Mouse (Mus musculus): ENCODE measurements at regions not wholly inside any gene's neighbourhood (a gene's known extent, or its start where the extent isn't known, plus 50 kb on each side); places are given as distances from the start of the nearest gene placed in this dataset.

DNA sequence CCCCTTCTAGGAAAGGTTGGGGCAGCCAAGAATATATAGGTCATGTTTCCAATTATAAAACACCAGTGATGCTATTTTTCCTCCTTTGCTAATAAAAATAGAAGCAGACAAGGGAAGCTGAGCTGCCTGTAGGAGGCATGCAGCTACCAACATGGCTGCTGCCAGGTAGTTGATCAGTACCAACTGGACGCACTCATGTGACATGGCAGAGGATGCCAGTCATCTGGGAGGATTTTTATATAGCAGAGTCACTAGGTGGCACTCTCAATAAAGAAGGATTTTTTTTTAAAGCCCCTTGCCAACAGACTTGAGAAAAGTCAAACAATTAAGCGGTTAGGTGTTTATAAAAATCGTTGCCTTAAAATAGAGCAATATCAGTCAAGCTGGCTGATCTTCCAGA lies 273.5 kb downstream of the Mex3b start:
- DNase-seq (ENCODE audit: low spot score in 2 of 2) = no peak

DNA sequence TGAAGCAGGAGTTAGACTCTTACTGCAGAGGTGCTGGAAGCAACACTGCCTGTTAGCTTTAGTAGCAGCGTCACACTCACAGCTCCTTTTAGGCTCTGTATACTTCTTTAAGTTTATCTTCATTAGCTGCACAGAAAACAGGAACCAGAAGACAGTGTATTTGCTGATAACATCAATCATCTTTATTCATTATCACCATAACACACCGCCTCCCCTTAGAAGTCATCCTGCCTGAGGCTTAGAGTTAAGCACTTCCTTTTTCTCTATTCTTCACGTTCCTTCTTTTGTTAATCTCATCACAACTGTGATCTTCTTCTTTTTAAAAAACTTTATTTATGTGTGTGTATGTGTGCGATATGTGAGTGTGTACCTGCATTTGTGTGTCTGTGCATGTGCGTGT lies 276.9 kb downstream of the Mex3b start:
- no peak for DNase-seq (ENCODE audit: low spot score in 2 of 2)

DNA sequence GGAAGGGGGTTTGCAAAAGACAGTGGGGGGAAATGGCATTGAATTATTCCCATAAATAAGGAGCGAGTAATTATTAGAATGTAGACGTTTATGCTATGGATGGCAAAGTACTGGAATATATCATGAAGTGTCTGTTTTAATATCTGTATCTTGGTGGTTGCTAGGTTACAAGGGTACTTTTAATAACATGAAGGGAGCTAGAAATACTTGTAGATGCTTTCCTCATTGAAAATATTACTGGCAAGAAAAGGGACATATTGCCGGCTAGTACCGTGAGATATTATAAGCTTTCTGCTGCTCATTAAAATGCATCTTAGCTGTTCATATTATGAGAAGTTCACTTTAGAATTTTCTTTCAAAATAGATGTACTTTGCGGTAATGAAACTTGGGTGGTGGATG lies 278.4 kb downstream of the Mex3b start:
- no peak for DNase-seq (ENCODE audit: low spot score in 2 of 2)

DNA sequence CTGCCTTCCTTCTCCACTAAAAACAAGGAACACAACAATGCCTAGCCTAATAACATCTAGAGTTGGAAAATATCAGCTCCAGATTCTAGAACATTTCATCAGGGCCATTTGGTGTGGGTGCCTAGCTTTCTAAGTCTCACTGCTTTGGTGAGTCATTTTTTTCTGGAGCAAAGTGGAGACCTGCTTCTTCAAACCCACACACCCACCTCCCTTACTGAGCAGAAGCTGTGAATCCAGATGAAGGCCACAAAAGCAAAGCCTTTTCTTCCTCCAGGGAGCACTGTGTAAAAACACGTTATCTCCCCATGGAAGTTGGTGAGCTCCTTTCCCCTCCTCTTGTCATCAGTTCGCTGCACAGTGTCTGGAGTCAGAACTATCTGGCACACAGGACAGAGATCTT lies 294.1 kb downstream of the Mex3b start:
- peak; percentile 8 to 22 for DNase-seq (ENCODE audit: low spot score in 2 of 2)

DNA sequence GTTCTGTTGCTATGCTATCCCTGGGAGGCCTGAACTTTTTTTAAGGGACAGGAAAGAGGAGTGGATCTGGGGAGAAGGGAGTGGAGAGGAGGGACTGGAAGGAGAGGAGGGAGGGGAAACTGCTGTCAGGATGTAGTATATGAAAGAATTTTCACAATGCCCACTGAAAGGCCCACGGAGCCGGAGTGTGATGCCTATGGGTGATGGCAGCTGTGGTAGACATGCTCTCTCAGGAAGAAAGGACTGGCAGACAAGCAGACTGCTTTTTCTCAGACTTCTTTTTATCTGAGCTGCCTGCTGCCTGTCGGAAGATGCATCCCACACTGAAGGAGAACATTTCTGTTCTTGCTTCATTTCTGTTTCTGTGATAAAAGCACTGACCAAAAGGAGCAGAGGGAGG lies 295.7 kb downstream of the Mex3b start:
- DNase-seq (ENCODE audit: low spot score in 2 of 2) = peak in 1 of 2 experiments; percentile 18

DNA sequence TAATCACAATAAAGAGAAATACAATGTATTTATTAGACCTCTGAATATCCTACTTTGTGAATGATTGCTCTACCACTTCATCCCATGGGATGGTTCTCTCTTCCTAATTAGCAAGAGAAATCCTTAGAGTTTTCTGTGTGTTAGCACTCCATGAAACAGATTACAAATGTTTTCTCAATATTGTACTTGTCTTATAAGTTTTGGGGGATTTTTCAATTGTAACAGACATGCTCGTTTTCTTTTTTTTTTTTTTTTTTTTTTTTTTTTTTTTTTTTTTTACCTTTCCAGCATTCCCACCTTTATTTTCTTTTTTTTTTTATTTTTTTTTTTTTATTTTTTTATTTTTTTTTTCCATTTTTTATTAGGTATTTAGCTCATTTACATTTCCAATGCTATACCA lies 312.3 kb downstream of the Mex3b start:
- DNase-seq (ENCODE audit: low spot score in 2 of 2) = no peak

DNA sequence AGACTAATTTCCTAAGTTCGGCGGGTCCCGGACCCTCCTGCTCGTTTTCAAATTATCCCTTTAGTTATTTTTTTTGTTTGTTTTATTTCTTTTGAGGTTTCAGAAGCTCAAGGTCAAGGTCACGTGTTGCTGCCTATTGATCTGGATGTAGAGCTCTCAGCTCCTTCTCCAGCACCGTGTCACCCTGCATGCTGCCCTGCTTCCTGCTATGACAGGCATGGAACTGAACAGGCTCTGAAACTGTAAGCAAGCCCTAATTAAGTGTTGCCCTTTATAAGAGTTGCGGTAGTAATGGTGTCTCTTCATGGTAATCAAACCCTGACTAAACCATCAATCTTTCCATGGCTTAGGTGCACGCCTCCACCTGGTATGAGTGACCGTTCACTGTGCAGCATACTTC lies 319.2 kb downstream of the Mex3b start:
- no peak for DNase-seq (ENCODE audit: low spot score in 2 of 2)

DNA sequence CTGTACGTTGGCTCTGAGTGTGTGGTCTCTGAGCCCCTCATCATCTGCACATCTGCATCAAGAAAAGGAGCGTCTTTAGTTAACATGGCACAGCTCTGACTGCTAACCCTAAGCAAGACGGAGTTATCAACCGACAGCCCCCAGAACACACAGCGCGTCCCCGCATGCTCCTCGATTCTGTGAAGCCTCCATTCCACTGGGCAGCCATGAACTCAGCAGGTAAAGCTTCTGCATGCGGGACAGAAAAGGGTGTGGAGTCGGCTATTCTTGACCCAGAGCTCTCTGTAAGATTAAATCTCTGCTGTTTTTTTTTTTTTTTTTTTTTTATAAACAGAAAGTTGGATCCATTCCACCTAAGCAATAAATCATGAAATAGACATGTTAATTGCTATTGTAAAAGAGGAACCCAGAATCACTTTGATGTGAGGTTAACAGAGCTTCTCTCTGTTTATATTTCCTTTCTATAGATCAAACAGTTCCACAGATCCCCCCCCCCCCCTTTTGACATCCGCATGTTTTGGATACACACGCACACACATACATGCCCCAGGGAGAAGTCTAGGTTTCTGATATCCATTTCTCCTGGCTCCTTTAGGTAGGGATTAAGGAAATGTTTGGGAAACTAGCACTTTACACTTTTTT lies 328.9 kb downstream of the Mex3b start:
- DNase-seq (ENCODE audit: low spot score in 2 of 2) = no peak

DNA sequence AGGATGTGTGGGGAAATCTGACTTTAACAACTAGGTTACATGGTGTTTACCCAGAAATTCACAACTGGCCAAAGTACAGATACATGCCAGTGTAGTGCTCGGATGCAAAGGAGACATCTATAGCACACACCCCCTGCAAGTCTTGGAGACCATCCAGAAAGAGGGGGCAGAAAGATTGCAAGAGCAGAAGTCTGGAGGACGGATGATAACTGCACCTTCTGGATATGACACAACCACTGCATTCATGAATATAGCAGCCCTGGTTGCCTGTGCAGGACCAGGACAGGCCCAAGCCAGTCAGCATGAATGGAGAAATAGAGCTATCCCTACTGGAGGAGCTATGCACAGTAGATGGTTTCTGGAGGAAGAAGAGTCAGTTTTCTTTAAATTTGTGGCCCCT lies 330.4 kb downstream of the Mex3b start:
- no peak for DNase-seq (ENCODE audit: low spot score in 2 of 2)

DNA sequence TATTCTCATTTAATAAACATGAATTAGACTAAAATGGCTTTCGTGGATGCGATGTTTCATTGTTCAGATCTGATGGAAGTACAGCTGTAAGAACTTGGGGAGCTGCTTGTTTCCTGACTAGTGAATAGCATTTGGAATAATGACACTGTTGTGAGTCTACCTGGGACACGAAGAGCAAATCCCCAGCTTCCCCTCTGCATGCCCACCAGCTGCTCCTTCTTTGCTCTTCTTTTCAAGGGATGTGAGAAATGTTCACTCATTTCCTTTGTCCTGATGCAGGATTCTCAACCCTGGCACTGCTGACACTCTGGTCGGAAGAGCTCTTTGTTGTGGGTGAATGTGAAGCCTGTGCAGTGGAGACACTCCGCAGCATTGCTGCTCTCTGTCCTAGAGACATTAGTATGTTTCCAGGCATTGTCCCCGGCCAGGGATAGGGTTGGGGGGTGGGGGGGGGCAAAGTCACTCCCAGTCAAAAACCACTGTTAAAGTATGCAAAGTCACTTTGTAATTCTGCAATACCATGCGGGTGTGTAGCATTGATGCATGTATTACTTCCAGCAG lies 334.1 kb downstream of the Mex3b start:
- no peak for DNase-seq (ENCODE audit: low spot score in 2 of 2)

DNA sequence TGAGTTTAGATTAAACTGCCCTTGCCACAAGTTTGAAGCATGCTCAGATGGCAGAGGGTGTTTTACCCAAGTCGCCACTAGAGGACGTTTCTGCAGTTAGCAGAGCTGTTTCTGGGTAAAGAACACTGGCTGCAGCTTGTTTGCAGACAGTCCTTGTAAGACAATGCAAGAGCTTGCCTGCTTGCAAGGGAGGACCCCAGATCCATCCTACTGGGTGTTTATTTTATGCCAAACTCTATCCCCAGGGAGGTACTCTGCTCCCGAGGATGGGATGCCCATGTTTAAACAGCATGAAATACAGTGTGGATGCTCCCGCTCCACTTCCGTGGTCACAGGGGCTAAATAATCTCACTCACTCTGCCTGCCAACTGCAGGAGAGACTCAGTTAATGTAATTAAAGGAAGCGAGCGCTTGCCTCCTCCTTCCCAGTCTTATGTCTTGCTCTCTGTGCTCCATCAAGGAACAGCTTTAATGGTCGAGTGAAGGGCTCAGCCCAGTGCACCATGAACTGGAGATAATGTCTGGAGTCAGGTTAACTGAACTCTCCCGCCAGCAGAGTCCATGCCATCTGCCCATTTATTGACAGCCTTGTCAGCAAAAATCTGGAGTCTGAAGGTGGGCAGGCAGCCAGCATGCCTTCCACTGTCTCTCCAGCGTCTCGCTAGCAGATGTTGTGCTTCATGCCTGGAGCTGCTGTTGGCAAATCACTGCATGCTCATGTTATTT lies 334.8 kb downstream of the Mex3b start:
- peak; percentile 66 to 69 for DNase-seq (ENCODE audit: low spot score in 2 of 2)

DNA sequence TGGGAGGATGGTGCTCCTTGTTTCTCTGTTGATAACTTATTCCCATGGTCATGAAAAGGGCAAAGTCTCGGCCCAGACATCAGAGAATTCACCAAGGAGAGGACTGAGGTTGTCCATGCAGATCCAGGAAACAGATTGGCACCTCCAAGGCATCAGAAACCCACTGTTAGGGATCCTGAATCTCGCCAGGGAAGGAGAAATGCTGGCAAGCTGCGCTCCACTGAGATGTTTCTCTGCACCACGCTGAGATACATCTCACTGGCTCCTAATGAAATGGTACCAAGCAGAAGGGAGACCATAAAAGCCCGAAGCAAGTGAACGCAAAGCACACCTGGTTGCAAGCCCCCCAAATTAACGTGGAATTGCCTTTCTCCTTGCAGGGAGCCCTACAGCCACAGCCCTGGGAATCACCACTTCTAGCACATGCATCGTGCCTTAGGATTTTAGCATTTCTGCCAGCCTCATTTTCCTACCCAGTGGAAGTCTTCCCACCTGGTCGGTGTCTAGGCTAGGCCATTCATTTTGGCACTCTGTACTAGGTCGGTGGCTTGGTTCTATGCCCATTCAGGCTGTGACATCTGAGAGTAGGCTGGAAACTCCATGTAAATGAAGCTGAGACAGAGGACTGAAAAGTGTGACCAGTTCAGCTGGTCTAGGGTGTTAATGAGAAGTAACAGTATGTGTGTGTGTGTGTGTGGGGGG lies 336.3 kb downstream of the Mex3b start:
- no peak for DNase-seq (ENCODE audit: low spot score in 2 of 2)

DNA sequence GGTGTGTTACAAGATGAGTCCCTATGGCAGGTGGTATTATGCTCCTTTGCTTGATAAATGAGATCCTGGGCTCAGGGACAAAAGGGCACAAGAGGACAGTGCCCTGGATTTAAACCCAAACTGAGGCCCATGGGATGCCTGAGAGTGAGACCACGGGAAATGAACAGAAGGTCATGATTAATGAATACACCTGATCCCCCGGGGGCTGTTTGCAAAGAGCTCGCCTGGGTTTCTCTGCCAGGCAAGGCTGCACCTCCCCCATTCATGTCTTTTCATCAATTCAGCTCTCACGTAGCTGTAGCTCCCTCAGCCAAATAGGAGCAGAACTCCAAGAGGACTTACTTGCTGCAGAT lies 336.9 kb downstream of the Mex3b start:
- DNase-seq (ENCODE audit: low spot score in 2 of 2) = no peak

DNA sequence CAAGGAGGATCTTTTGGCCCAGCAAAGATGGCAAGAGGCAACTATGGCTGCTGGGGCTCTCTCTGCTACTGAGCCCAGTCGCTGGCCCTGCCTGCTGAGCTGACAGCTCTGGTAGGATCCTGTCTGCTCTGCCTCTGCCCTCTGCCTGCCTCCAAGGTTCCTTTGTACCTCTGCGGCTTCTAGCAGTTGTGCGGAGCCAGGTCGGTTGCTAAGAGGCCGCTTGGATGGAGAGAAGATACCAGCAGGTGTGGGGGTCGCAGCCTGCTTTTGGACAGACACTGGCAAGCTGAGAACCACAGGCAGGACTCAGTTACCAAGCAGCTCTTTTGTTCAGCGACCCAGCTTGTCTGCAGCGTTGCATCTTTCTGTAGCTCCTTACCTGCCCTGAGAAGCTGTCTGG lies 337.6 kb downstream of the Mex3b start:
- no peak for DNase-seq (ENCODE audit: low spot score in 2 of 2)

DNA sequence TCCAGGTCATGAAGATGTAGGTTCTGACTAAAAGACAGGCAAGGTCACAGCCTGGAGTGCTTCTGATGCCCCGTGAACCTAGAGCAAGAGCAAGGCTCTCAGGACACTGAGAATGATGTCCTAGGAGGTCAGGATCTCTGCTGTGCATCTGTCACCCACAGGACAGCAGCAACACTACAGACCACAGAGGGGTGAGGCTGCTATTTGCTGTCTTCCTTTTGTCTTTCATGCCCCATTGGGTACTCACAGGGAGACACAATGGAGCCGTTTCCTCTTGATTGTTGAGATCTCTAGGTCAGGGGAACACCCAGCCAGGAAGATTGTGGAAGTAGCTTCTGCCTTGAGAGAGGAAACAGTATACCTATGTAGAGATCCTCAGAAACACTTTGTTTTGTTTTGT lies 339.9 kb downstream of the Mex3b start:
- DNase-seq (ENCODE audit: low spot score in 2 of 2) = no peak

DNA sequence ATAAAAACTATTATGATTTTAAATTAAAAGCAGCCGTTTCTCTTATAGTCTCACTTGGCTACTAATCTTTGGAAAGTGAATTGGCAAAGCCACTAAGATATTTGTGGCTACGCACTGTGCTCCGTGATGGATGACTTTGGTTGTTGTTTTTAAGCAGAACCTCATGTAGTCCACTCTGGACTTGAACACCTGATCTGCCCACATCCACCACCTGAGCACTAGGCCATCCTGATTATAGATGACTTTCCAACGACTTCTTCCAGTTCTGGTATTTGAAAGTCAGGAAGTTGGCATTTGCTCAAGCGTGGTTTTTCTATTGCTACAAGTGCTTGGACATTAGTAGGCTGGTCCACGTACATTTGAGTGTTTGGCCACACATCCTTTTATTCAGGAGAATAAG lies 344.5 kb downstream of the Mex3b start:
- no peak for DNase-seq (ENCODE audit: low spot score in 2 of 2)

DNA sequence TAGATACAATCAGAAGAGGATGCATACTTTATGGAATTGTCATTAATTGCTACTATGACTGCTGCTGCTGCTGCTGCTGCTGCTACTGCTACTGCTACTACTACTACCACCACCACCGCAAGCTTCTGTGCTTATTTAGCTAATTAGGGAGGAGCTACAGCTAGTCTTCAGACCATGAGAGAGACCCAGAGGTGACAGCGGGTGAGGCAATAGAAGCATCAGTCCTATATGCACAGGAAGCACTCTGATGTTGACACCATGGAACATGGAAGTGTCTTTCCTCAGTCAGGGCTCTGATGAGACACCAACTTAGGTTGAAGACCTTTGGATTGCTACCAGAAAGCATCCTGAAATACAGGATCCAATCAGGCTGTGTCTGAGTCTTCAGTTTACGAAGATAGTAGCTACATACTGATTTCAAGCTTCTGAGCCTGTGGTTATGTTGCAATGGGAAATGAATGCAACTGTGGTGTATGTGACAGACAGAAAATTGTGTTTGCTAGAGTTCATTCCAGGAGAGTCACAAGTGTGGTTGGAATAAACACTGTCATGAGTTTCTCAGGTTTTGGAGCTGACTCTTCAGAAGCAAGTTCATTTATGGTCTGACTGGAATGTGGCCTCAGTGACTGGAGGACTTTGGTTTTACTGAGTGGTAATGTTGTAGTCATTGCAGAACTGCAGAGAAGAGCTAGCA lies 355.0 kb downstream of the Mex3b start:
- DNase-seq (ENCODE audit: low spot score in 2 of 2) = no peak

DNA sequence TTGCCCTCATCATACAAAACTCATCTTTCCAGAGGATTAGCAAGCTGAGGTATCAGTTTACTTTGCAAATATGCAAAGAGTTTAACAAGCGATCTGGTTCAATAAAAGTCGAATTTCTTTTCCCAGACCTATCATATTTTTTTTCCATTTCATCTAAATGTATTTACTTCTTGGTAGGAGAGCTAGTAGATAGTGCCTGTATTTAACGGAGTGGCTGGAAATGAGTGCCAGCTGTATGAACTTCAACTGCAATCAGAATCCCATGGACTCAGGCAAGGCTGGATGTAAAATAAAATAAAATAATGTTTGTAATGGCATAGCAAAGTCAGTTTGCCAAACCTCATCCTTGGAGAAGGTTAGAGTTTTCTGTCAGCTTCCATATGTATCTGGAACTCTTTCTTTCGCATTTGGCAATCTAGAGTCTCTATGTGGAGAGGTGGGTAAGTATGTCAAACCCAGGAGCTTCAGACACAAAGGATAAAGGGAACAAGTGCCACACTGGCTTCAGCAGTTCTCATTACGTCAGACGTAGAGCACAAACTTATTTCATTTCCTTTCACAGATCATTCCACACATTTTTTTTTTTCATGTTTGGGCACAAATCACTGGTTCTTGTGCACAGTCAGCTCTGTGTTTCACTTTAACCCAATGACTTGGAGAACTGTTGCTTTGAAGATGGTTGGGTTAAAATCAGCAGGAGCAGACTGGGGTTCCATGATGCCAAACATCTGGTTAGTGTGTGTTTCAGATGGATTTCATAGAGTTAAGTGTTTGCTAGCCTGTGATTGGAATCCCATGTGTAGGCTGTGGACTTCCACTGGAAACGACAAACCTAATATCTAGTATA lies 357.2 kb upstream of the Tmc3 start:
- no peak for DNase-seq (ENCODE audit: low spot score in 2 of 2)

DNA sequence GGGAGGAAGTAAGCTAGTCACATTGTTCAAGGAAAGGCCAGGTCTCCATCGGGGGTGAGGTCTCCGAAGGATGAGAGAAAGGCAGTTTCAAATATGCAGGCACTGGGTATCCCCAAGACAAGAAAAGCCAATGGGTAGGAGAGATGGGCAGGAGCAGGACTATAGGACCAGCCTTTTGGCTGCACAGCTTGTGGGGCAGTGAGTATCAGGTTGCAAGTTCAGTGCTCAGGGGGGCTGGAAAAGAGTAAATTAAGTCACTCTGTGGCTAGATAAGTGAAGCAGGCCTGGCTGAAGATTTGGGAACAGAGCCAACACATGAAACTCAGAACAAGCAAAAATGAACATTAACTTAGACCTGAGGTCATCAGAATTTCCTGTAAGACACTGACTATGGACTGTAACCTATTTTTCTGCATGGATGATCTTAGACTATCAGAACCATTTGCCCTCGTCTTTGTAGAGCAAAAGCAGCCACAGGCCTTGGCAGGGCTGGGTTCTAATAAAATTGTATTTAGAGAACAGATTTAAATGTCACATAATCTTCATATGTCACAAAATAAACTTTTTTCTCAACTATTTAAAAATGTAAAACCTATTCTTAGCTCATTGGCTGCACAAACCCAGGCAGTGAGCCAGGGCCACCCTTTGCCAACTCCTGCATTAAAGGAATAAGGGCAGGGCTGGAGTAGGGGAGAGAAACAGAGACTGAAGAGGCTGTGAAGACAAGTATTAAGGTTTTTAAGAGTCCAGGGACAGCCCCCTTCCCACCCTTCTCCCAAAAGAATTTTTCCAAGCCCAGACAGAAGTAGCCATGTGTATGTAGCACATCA lies 354.0 kb upstream of the Tmc3 start:
- DNase-seq (ENCODE audit: low spot score in 2 of 2) = peak in 1 of 2 experiments; percentile 12

DNA sequence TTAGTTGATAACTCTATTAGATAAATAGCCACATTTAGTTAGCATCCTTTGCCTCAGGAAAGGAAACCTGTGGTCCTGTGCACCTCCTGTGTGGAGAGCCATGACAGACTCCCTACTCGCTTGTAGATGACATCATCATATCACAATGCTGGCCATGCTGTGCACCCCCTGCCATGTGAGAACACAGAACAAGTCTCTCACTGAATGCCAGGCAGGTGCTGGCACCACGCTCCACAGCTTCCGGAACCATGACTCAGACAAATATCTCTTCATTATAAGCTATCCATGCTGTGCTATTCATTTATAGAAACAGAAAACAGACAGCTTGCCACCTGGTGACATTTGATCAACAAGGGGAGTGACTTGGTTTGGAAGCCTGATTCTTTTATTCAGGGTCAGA lies 349.1 kb upstream of the Tmc3 start:
- DNase-seq (ENCODE audit: low spot score in 2 of 2) = no peak

All from left cerebral cortex, adult 18-20 months (tissue).